9 mouse cellular contexts compared by ENCODE assay signal in the genomic region with DNA sequence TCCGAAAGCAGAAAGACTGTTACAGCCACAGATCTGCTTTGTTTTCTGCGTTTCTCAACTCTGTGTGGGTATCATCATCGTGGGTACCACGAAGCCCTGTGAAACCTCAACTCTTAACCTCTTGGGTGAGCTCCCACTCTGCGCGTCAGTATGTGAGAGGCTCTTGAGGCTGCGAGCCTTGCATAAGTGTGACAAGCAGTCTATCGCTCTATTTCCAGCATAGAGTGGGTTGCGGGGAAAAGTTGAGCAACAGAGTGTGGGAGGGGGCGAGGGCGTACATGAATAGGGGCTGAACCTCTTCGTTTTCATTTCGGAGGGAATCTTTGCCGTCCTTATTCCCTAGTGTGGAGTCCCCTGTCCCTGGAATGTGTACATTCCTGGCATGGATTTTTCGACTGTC. TPM values are rescaled to one million over a fixed set of nuclear protein-coding genes. Genes with fewer than 3 reads are reported as not detected.
DNase-seq lines count a peak whose midpoint lies in the region; TF ChIP-seq lines count a peak whose summit lies in the region.
"Had no signal": no experiment of that assay in that cellular context is flagged by ENCODE, and none has a peak within 500 bp of the region (broad histone marks: within the 10 kb centered on the region; RNA-seq: fewer than 3 reads in every experiment).

No protein-coding gene starts in this region.

- no peak overlapping the region for H3K27ac ChIP-seq in gastrocnemius, adult 2 months

- H3K4me3 ChIP-seq in gastrocnemius, adult 2 months, result peak overlapping the region; percentile 56

- no peak for DNase-seq in gastrocnemius, adult 2 months
- no peak for DNase-seq in gastrocnemius, postnatal 36 days
- DNase-seq in left cerebral cortex, adult 18-20 months (ENCODE audit: low spot score in 2 of 2), result peak; percentile 49 to 50
- DNase-seq in left cerebral cortex, postnatal 10 days (ENCODE audit: extremely low spot score in 1 of 2, low spot score in 2 of 2), result no peak
- DNase-seq in heart, postnatal 10 days, result peak; percentile 7 to 15
- peak; percentile 19 for DNase-seq in lung, postnatal 10 days
- DNase-seq in urinary bladder, adult 2 months (ENCODE audit: low spot score), result no peak
- DNase-seq in urinary bladder, postnatal 14 days (ENCODE audit: low spot score), result no peak
- DNase-seq: B cell, adult 2 months had no signal

- TF ChIP-seq CTCF in gastrocnemius, adult 2 months (IDR thresholded peaks at IDR 0.05), result no peak

- intact Hi-C loops in gastrocnemius, adult 2 months (cut with DNase I), result no loop called here
- intact Hi-C loops in gastrocnemius, postnatal 36 days (cut with DNase I), result no loop called here
- intact Hi-C loops in left cerebral cortex, postnatal 10 days (cut with DNase I), result no loop called here
- intact Hi-C loops in heart, postnatal 10 days (cut with DNase I), result no loop called here

RNA-seq across cellular contexts. Expression of a gene that starts 44.1 kb away (rescaled TPM):
- total RNA-seq in gastrocnemius, adult 2 months (2021), result 1 to 10 TPM; 2.5 to 8.4 TPM
- total RNA-seq in gastrocnemius, postnatal 36 days (2021), result 1 to 10 TPM; 2.8 to 3.3 TPM
- 10 to 100 TPM; 48.2 to 49.2 TPM for total RNA-seq in left cerebral cortex, adult 18-20 months (2021)
- total RNA-seq in left cerebral cortex, postnatal 10 days (2021), result 10 to 100 TPM; 41.6 to 42.4 TPM
- 1 to 10 TPM; 6.7 to 7.1 TPM for total RNA-seq in heart, postnatal 10 days (2021)
- 2.0 and 3.7 TPM in 2 replicates for polyA plus RNA-seq in urinary bladder, adult 2 months (2012; rRNA removed)

Comparison
In these comparisons a context has a peak if more than half of its experiments do, and no peak if none do; other contexts are left out.
1. DNase-seq: peak in left cerebral cortex, adult 18-20 months (2 of 2), heart, postnatal 10 days (2 of 2) and lung, postnatal 10 days (single experiment); none in gastrocnemius, adult 2 months (single experiment), gastrocnemius, postnatal 36 days (0 of 2), left cerebral cortex, postnatal 10 days (0 of 2), urinary bladder, adult 2 months (single experiment) and urinary bladder, postnatal 14 days (single experiment).
2. RNA of a gene that starts 44.1 kb away (total RNA-seq): 48.2 to 49.2 TPM in left cerebral cortex, adult 18-20 months and 41.6 to 42.4 TPM in left cerebral cortex, postnatal 10 days; 2.5 to 8.4 TPM in gastrocnemius, adult 2 months, 6.7 to 7.1 TPM in heart, postnatal 10 days and 2.8 to 3.3 TPM in gastrocnemius, postnatal 36 days; every median in the first group is over 4 times any median in the second.